In the genomic region with DNA sequence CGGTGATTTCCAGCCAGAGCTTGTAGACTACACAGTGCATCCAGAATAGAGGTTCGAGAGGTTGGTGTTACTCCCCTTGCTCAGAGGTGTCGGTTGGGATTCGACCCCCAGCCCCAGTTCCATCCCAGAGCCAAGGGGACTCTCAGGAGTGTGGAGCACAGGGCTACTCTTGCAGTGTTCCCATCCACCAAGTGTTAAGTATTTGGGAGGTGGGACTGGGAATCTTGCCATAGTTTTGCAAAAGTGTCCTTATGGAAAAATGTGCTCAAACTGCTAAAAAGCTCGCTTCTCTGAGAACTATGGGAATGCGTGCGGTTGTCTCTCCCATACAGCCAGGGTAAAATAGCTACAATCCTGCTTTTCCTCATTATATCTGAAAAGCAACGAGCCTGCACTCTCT, we compare ENCODE assay signal across 23 mouse cellular contexts.
DNase-seq lines count a peak whose midpoint lies in the region; ATAC-seq and TF ChIP-seq lines count a peak whose summit lies in the region.
"Had no signal": no experiment of that assay in that cellular context is flagged by ENCODE, and none has a peak within 500 bp of the region (broad histone marks: within the 10 kb centered on the region; RNA-seq: fewer than 3 reads in every experiment).

No protein-coding gene starts in this region.

- no peak overlapping the region for H3K4me3 ChIP-seq in lung, embryonic 14.5 days (ENCODE audit: low read depth, low read length)
- H3K4me3 ChIP-seq in lung, embryonic 16.5 days (ENCODE audit: low read length), result 0 out of 2 replicates have a peak overlapping the region, but pooled peaks have one; percentile 2
- H3K4me3 ChIP-seq in lung, postnatal 0 days (ENCODE audit: low read depth, low read length), result no peak overlapping the region
- H3K4me3 ChIP-seq: embryonic facial prominence, embryonic 13.5 days; forebrain, embryonic 10.5 days; forebrain, embryonic 13.5 days; gastrocnemius, adult 2 months; hindbrain, embryonic 12.5 days; hindbrain, embryonic 15.5 days had no signal

- 61% methylated on average over 8 of the region's 8 CpGs for WGBS in lung, embryonic 14.5 days
- 53% methylated on average over 8 of the region's 8 CpGs for WGBS in lung, embryonic 16.5 days
- WGBS in lung, postnatal 0 days, result 43% methylated on average over 8 of the region's 8 CpGs

- no peaks in the 10 kb centered on the region for H3K9me3 ChIP-seq in lung, embryonic 14.5 days (ENCODE audit: low read depth, low read length)
- no peaks in the 10 kb centered on the region for H3K9me3 ChIP-seq in lung, embryonic 16.5 days (ENCODE audit: control insufficient read depth, low read length)
- H3K9me3 ChIP-seq in lung, postnatal 0 days (ENCODE audit: low read length), result no peaks in the 10 kb centered on the region
- H3K9me3 ChIP-seq: embryonic facial prominence, embryonic 13.5 days; forebrain, embryonic 10.5 days; forebrain, embryonic 13.5 days; hindbrain, embryonic 12.5 days; hindbrain, embryonic 15.5 days had no signal

- peak; percentile 80 for DNase-seq in lung, embryonic 14.5 days
- DNase-seq in lung, postnatal 25 days (ENCODE audit: low spot score), result no peak
- peak; percentile 75 for DNase-seq in lung, postnatal 0 days (ENCODE audit: low spot score)
- DNase-seq in lung, postnatal 36 days, result peak; percentile 46
- DNase-seq in kidney, postnatal 4 days, result no peak
- DNase-seq: adrenal gland, adult 2 months; adrenal gland, postnatal 14 days; cerebellum, adult 11 months; cerebellum, adult 2 months; cerebellum, adult 9-11 months; cerebellum, postnatal 25 days; forebrain, postnatal 0 days; gastrocnemius, adult 2 months; gastrocnemius, postnatal 14 days; heart, adult 11 months had no signal

- peaks cover 13% of the 10 kb centered on the region for H3K4me1 ChIP-seq in lung, embryonic 14.5 days (ENCODE audit: insufficient read depth)
- H3K4me1 ChIP-seq in lung, embryonic 16.5 days (replicated peaks; ENCODE audit: control insufficient read depth, insufficient read depth, low read length), result peaks cover 60% of the 10 kb centered on the region
- H3K4me1 ChIP-seq in lung, postnatal 0 days (ENCODE audit: insufficient read depth, low read depth, low read length), result peaks cover 4% of the 10 kb centered on the region; the same call in 1 of the 2 replicates

- H3K36me3 ChIP-seq in lung, embryonic 14.5 days (ENCODE audit: insufficient read depth), result no peaks in the 10 kb centered on the region
- no peaks in the 10 kb centered on the region for H3K36me3 ChIP-seq in lung, embryonic 16.5 days (ENCODE audit: control insufficient read depth, insufficient read depth, low read length)
- no peaks in the 10 kb centered on the region for H3K36me3 ChIP-seq in lung, postnatal 0 days (ENCODE audit: insufficient read depth, low read length)
- H3K36me3 ChIP-seq: embryonic facial prominence, embryonic 13.5 days; forebrain, embryonic 10.5 days; hindbrain, embryonic 12.5 days; hindbrain, embryonic 15.5 days had no signal

- no peak overlapping the region for H3K4me2 ChIP-seq in lung, embryonic 14.5 days
- peak overlapping the region; percentile 23 for H3K4me2 ChIP-seq in lung, embryonic 16.5 days (ENCODE audit: low read depth, low read length)
- peak overlapping the region; percentile 25; the same call in 1 of the 2 replicates for H3K4me2 ChIP-seq in lung, postnatal 0 days (replicated peaks; ENCODE audit: low read depth, low read length)
- H3K4me2 ChIP-seq: embryonic facial prominence, embryonic 13.5 days; forebrain, embryonic 13.5 days; heart, embryonic 11.5 days; hindbrain, embryonic 12.5 days; hindbrain, embryonic 15.5 days had no signal

- H3K9ac ChIP-seq in lung, embryonic 14.5 days, result no peak overlapping the region
- H3K9ac ChIP-seq in lung, embryonic 16.5 days (ENCODE audit: low read length), result peak overlapping the region; percentile 21; the same call in 1 of the 2 replicates
- no peak overlapping the region for H3K9ac ChIP-seq in lung, postnatal 0 days (replicated peaks; ENCODE audit: low read depth)
- H3K9ac ChIP-seq: embryonic facial prominence, embryonic 13.5 days; forebrain, embryonic 13.5 days; forebrain, postnatal 0 days; hindbrain, embryonic 12.5 days; hindbrain, embryonic 15.5 days had no signal

- H3K27me3 ChIP-seq in lung, embryonic 14.5 days (ENCODE audit: insufficient read depth, low read length), result no peaks in the 10 kb centered on the region
- no peaks in the 10 kb centered on the region for H3K27me3 ChIP-seq in lung, embryonic 16.5 days (ENCODE audit: control insufficient read depth, insufficient read depth, low read depth, low read length)
- H3K27me3 ChIP-seq in lung, postnatal 0 days (replicated peaks; ENCODE audit: insufficient read depth, low read length), result no peaks in the 10 kb centered on the region
- H3K27me3 ChIP-seq: embryonic facial prominence, embryonic 13.5 days; hindbrain, embryonic 15.5 days had no signal

- no peak for ATAC-seq in lung, embryonic 14.5 days (ENCODE audit: insufficient read depth)
- ATAC-seq in lung, embryonic 16.5 days (ENCODE audit: low read depth), result 0 out of 2 replicates have a peak, but pooled peaks have one; percentile 36
- peak; percentile 22; the same call in 1 of the 2 replicates for ATAC-seq in lung, postnatal 0 days
- ATAC-seq: CD4-positive, CD25-positive, alpha-beta regulatory T cell, adult 4 months; forebrain, embryonic 13.5 days; forebrain, postnatal 0 days had no signal

- no peak for TF ChIP-seq EP300 in lung, postnatal 0 days (IDR thresholded peaks at IDR 0.05)

- no peak overlapping the region for H3K27ac ChIP-seq in lung, embryonic 14.5 days (ENCODE audit: low read depth)
- peak overlapping the region; percentile 71 for H3K27ac ChIP-seq in lung, embryonic 16.5 days (ENCODE audit: low read length)
- H3K27ac ChIP-seq in lung, postnatal 0 days (ENCODE audit: low read length), result no peak overlapping the region
- H3K27ac ChIP-seq: embryonic facial prominence, embryonic 13.5 days; forebrain, embryonic 10.5 days; forebrain, embryonic 13.5 days; gastrocnemius, adult 2 months; hindbrain, embryonic 12.5 days; hindbrain, embryonic 15.5 days had no signal

- TF ChIP-seq CTCF in lung, embryonic 14.5 days (IDR thresholded peaks at IDR 0.05; ENCODE audit: low read depth), result no peak
- no peak for TF ChIP-seq CTCF in lung, postnatal 0 days (IDR thresholded peaks at IDR 0.05)

Comparison
In these comparisons a context has a peak if more than half of its experiments do, and no peak if none do; other contexts are left out.
1. DNase-seq: peak in lung, embryonic 14.5 days (single experiment), lung, postnatal 0 days (single experiment) and lung, postnatal 36 days (single experiment); none in lung, postnatal 25 days (single experiment) and kidney, postnatal 4 days (0 of 2).